Mouse (Mus musculus) kidney, postnatal 0 days (tissue): ENCODE measurements around the gene Fbxl18. TPM values are rescaled to one million over a fixed set of nuclear protein-coding genes. Genes with fewer than 3 reads are reported as not detected.

Experiments
- ATAC-seq: fragments of 200-750 bp; cut with Nextera tagmentation; replicated peaks from 2 replicates; pipeline ENCODE4 v1.8.0; 2017; ENCODE audit warnings: low read depth, moderate number of reproducible peaks, moderate TSS enrichment, moderate library complexity; ENCODE audit not compliant: low FRiP score
- DNase-seq: peaks from one replicate; pipeline ENCODE4 v3.0.0-alpha.2; 2016; ENCODE audit warnings: low spot score
- H3K27ac ChIP-seq: fragments of 300-500 bp; sonication (generic); 2 replicates; pipeline ENCODE4 v1.5.1; 2014; ENCODE audit warnings: mild to moderate bottlenecking
- H3K27me3 ChIP-seq: fragments of 300-500 bp; sonication (generic); 2 replicates; pipeline ENCODE4 v1.6.1; 2014; ENCODE audit warnings: low read length, mixed read lengths; ENCODE audit not compliant: insufficient read depth
- H3K36me3 ChIP-seq: fragments of 300-500 bp; sonication (generic); 2 replicates; pipeline ENCODE4 v1.6.1; 2014; ENCODE audit warnings: low read length, mixed read lengths; ENCODE audit not compliant: insufficient read depth
- H3K4me1 ChIP-seq: fragments of 300-500 bp; sonication (generic); replicated peaks from 2 replicates; pipeline ENCODE4 v1.6.1; 2014; ENCODE audit warnings: antibody characterized with exemption, low read length, mixed read lengths; ENCODE audit not compliant: insufficient read depth
- H3K4me2 ChIP-seq: fragments of 300-500 bp; sonication (generic); 2 replicates; pipeline ENCODE4 v1.6.1; 2014; ENCODE audit warnings: mild to moderate bottlenecking, low read length, moderate library complexity, mixed read lengths
- H3K4me3 ChIP-seq: fragments of 300-500 bp; sonication (generic); replicated peaks from 2 replicates; pipeline ENCODE4 v1.5.1; 2014; ENCODE audit warnings: low read depth, low read length
- H3K9ac ChIP-seq: fragments of 300-500 bp; sonication (generic); 2 replicates; pipeline ENCODE4 v1.6.1; 2014; ENCODE audit warnings: low read depth, low read length
- H3K9me3 ChIP-seq: fragments of 300-500 bp; sonication (generic); replicated peaks from 2 replicates; pipeline ENCODE4 v1.6.1; 2016; ENCODE audit warnings: low read length, inconsistent platforms, mixed read lengths
- CTCF ChIP-seq: IDR thresholded peaks from 2 replicates; pipeline ENCODE4 v1.5.1; 2016; ENCODE audit warnings: antibody characterized with exemption, low read depth, mild to moderate bottlenecking, moderate library complexity
- WGBS: fragments of 180-500 bp; shearing (Covaris S2); extraction: QIAGEN DNeasy Blood & Tissue Kit; methylation state at CpG from one replicate; pipeline ENCODE4 v1.1.7; 2014; 5-methylcytosine and 5-hydroxymethylcytosine counted together
- polyA plus RNA-seq: library from polyadenylated mRNA; unstranded; fragments of >200 nt; fragmentation: Nextera tagmentation; extraction: Ambion mirVana; gene quantifications from 2 replicates; pipeline ENCODE4 v1.2.1, GENCODE M21; 2015

The Fbxl18 gene
- polyA plus RNA-seq, 1 experiment from 2014 or later: 9.6 TPM

- Histone ChIP-seq H3K9me3 (no peaks in the 10 kb centered on the region), H3K27me3 (no peaks in the 10 kb centered on the region), H3K4me2 (0 out of 2 replicates have a peak overlapping the region, but pooled peaks have one; percentile 1), H3K4me3 (no peak overlapping the region), H3K4me1 (peaks cover 3% of the 10 kb centered on the region; the same call in 1 of the 2 replicates), H3K27ac (no peak overlapping the region), H3K36me3 (no peaks in the 10 kb centered on the region), H3K9ac (no peak overlapping the region)
- peak; percentile 80 for TF ChIP-seq CTCF
- DNase-seq (peak; percentile 91), ATAC-seq (0 out of 2 replicates have a peak, but pooled peaks have one; percentile 33)
- 23% methylated on average over 9 of the region's 9 CpGs for WGBS
Observed at GRCm38 (mm10) chr5:142932084-142932685, 37.0 kb upstream of the Fbxl18 start.

- H3K27me3 ChIP-seq: no peaks in the 10 kb centered on the region
- H3K27ac ChIP-seq: no peak overlapping the region
- H3K9ac ChIP-seq: no peak overlapping the region
- H3K4me1 ChIP-seq: peaks cover 11% of the 10 kb centered on the region; the same call in 1 of the 2 replicates
- 90% methylated on average over 9 of the region's 9 CpGs for WGBS
- H3K4me3 ChIP-seq: no peak overlapping the region
- no peak for TF ChIP-seq CTCF
- no peak overlapping the region for H3K4me2 ChIP-seq
- no peak for DNase-seq
- no peaks in the 10 kb centered on the region for H3K36me3 ChIP-seq
- no peak for ATAC-seq
- H3K9me3 ChIP-seq: no peaks in the 10 kb centered on the region
Observed at GRCm38 (mm10) chr5:142931241-142931745, 36.1 kb upstream of the Fbxl18 start.

DNA sequence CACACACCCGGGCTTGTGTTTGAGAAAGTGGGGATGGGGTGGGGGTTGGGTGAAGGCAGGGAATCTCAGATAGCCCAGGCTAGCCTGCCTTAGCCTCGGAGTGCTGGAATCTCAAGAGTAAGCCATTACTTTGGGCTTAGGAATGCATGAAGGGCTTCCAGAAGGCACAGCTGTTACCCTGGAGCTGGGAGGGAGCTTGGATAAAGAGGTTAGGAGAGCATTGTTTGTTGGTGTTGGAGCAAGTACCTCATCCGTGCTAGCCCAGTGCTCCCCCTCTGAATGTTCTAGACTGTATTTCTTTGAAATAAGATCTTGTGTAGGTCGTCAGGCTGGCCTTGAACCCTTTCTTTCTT is 34.2 kb upstream of the Fbxl18 start:
- TF ChIP-seq CTCF: no peak
- Histone ChIP-seq H3K9ac (peak overlapping the region; percentile 35), H3K4me2 (peak overlapping the region; percentile 50), H3K27me3 (no peaks in the 10 kb centered on the region), H3K27ac (peak overlapping the region; percentile 85), H3K4me3 (peak overlapping the region; percentile 43), H3K9me3 (no peaks in the 10 kb centered on the region), H3K4me1 (peaks cover 16% of the 10 kb centered on the region; the same call in 1 of the 2 replicates), H3K36me3 (no peaks in the 10 kb centered on the region)
- ATAC-seq (no peak), DNase-seq (peak; percentile 79)
- 6% methylated on average over 4 of the region's 4 CpGs for WGBS

- DNase-seq (peak; percentile 78), ATAC-seq (no peak)
- H3K4me3 ChIP-seq: peak overlapping the region; percentile 43
- 3% methylated on average over 35 of the region's 35 CpGs for WGBS
- TF ChIP-seq CTCF: no peak
- peak overlapping the region; percentile 50 for H3K4me2 ChIP-seq
- H3K9me3 ChIP-seq: no peaks in the 10 kb centered on the region
- peak overlapping the region; percentile 35 for H3K9ac ChIP-seq
- peaks cover 16% of the 10 kb centered on the region; the same call in 1 of the 2 replicates for H3K4me1 ChIP-seq
- no peaks in the 10 kb centered on the region for H3K27me3 ChIP-seq
- H3K36me3 ChIP-seq: no peaks in the 10 kb centered on the region
- H3K27ac ChIP-seq: peak overlapping the region; percentile 85
Observed at GRCm38 (mm10) chr5:142928749-142929399, 33.7 kb upstream of the Fbxl18 start.

- Histone ChIP-seq H3K9ac (no peak overlapping the region), H3K4me1 (peaks cover 16% of the 10 kb centered on the region; the same call in 1 of the 2 replicates), H3K4me3 (no peak overlapping the region), H3K9me3 (no peaks in the 10 kb centered on the region), H3K4me2 (no peak overlapping the region), H3K27ac (0 out of 2 replicates have a peak overlapping the region, but pooled peaks have one; percentile 13), H3K36me3 (no peaks in the 10 kb centered on the region), H3K27me3 (no peaks in the 10 kb centered on the region)
- 94% methylated on average over 12 of the region's 12 CpGs for WGBS
- no peak for TF ChIP-seq CTCF
- ATAC-seq (no peak), DNase-seq (no peak)
Observed at GRCm38 (mm10) chr5:142927341-142927930, 32.2 kb upstream of the Fbxl18 start.

- Histone ChIP-seq H3K4me3 (no peak overlapping the region), H3K36me3 (no peaks in the 10 kb centered on the region), H3K4me2 (0 out of 2 replicates have a peak overlapping the region, but pooled peaks have one; percentile 21), H3K27ac (peak overlapping the region; percentile 50), H3K9me3 (no peaks in the 10 kb centered on the region), H3K9ac (no peak overlapping the region), H3K4me1 (peaks cover 14% of the 10 kb centered on the region; the same call in 1 of the 2 replicates), H3K27me3 (no peaks in the 10 kb centered on the region)
- WGBS: 46% methylated on average over 3 of the region's 3 CpGs
- DNase-seq (no peak), ATAC-seq (no peak)
- TF ChIP-seq CTCF: no peak
Observed at GRCm38 (mm10) chr5:142926940-142927228, 31.7 kb upstream of the Fbxl18 start.
